Mouse (Mus musculus) testis, postnatal 14 days (tissue): ENCODE measurements at regions not wholly inside any gene's neighbourhood (a gene's known extent, or its start where the extent isn't known, plus 50 kb on each side); places are given as distances from the start of the nearest gene placed in this dataset.
"Not testable (repeated sequence)": the region's sequence is repeated elsewhere in the genome, so short reads cannot be mapped to it uniquely, and the experiment has no call there.

ENCODE experiments used
- DNase-seq: peaks from one replicate; pipeline ENCODE4 v3.0.0; 2021; ENCODE audit warnings: low spot score

- no peak for DNase-seq
Observed at GRCm38 (mm10) chr5:148652525-148653243, 100.1 kb upstream of the Ubl3 start.

GRCm38 (mm10) chr5:148651736-148652135, 99.1 kb upstream of the Ubl3 start:
- DNase-seq = no peak

GRCm38 (mm10) chr5:148649573-148649972, 97.0 kb upstream of the Ubl3 start:
- DNase-seq = not testable (repeated sequence)

GRCm38 (mm10) chr5:148649123-148649522, 96.5 kb upstream of the Ubl3 start:
- DNase-seq = no peak

- DNase-seq = no peak
Observed at GRCm38 (mm10) chr5:148647644-148648043, 95.1 kb upstream of the Ubl3 start.

- DNase-seq = no peak
Observed at GRCm38 (mm10) chr5:148645772-148646171, 93.2 kb upstream of the Ubl3 start.

GRCm38 (mm10) chr5:148645191-148645681, 92.6 kb upstream of the Ubl3 start:
- DNase-seq = no peak

- no peak for DNase-seq
Observed at GRCm38 (mm10) chr5:148644345-148644744, 91.8 kb upstream of the Ubl3 start.

- DNase-seq = no peak
Observed at GRCm38 (mm10) chr5:148641652-148642395, 89.2 kb upstream of the Ubl3 start.

- DNase-seq = no peak
Observed at GRCm38 (mm10) chr5:148640523-148640922, 87.9 kb upstream of the Ubl3 start.

- no peak for DNase-seq
Observed at GRCm38 (mm10) chr5:148634919-148635356, 82.3 kb upstream of the Ubl3 start.

- no peak for DNase-seq
Observed at GRCm38 (mm10) chr5:148633999-148634398, 81.4 kb upstream of the Ubl3 start.

GRCm38 (mm10) chr5:148633331-148633730, 80.7 kb upstream of the Ubl3 start:
- DNase-seq = no peak

GRCm38 (mm10) chr5:148632516-148633170, 80.1 kb upstream of the Ubl3 start:
- no peak for DNase-seq

GRCm38 (mm10) chr5:148631566-148631965, 79.0 kb upstream of the Ubl3 start:
- no peak for DNase-seq

GRCm38 (mm10) chr5:148626014-148626413, 73.4 kb upstream of the Ubl3 start:
- no peak for DNase-seq

GRCm38 (mm10) chr5:148624649-148625405, 72.2 kb upstream of the Ubl3 start:
- no peak for DNase-seq

GRCm38 (mm10) chr5:148620895-148621786, 68.6 kb upstream of the Ubl3 start:
- no peak for DNase-seq

- no peak for DNase-seq
Observed at GRCm38 (mm10) chr5:148619917-148620316, 67.3 kb upstream of the Ubl3 start.

GRCm38 (mm10) chr5:148616426-148616825, 63.8 kb upstream of the Ubl3 start:
- no peak for DNase-seq
